Mouse (Mus musculus) ES-E14 (cell line): ENCODE measurements around the gene Tmem119. TPM values are rescaled to one million over a fixed set of nuclear protein-coding genes. Genes with fewer than 3 reads are reported as not detected.

ENCODE experiments used
- DNase-seq: peaks from one replicate; pipeline ENCODE4 v3.0.0-alpha.2; 2013; ENCODE audit warnings: low read depth, low spot score
- H3K27ac ChIP-seq: 2 replicates; pipeline ENCODE4 v1.5.1; 2012; ENCODE audit warnings: low read depth, mild to moderate bottlenecking, low read length, moderate library complexity, mixed read lengths; ENCODE audit not compliant: poor library complexity, insufficient read depth, severe bottlenecking
- H3K36me3 ChIP-seq: 2 replicates; pipeline ENCODE4 v1.6.1; 2012; ENCODE audit warnings: mild to moderate bottlenecking, low read length, moderate library complexity, mixed read lengths; ENCODE audit not compliant: control insufficient read depth, poor library complexity, insufficient read depth, severe bottlenecking
- H3K4me1 ChIP-seq, 2 experiments: fragments of 150-350 bp in 1 of 2; sonication (generic) in 1 of 2; 2 replicates each; pipeline ENCODE4 v1.6.1; 2012; ENCODE audit warnings: low read length in 2 of 2, mild to moderate bottlenecking in 1 of 2, mixed read lengths in 1 of 2; ENCODE audit not compliant: control insufficient read depth in 2 of 2, insufficient read depth in 2 of 2, poor library complexity in 1 of 2
- H3K4me3 ChIP-seq, 2 experiments: fragments of 150-350 bp in 1 of 2; sonication (generic) in 1 of 2; 2 replicates each; pipeline ENCODE4 v1.5.1; 2012; ENCODE audit warnings: low read length in 2 of 2, low read depth in 1 of 2, mild to moderate bottlenecking in 1 of 2, mixed read lengths in 1 of 2; ENCODE audit not compliant: insufficient read depth in 1 of 2, poor library complexity in 1 of 2, severe bottlenecking in 1 of 2
- H3K9ac ChIP-seq: 2 replicates; pipeline ENCODE4 v1.6.1; 2012; ENCODE audit warnings: low read depth, mild to moderate bottlenecking, low read length, mixed read lengths; ENCODE audit not compliant: poor library complexity, insufficient read depth, severe bottlenecking
- H3K9me3 ChIP-seq: fragments of 150-350 bp; sonication (generic); 2 replicates; pipeline ENCODE4 v1.6.1; 2012; ENCODE audit warnings: low read depth, mild to moderate bottlenecking, low read length; ENCODE audit not compliant: control insufficient read depth, insufficient read depth
- CHD2 ChIP-seq: IDR thresholded peaks from 2 replicates; pipeline ENCODE4 v1.6.1; 2014; ENCODE audit warnings: mild to moderate bottlenecking, low read depth, low read length, inconsistent platforms
- HCFC1 ChIP-seq: IDR thresholded peaks from 2 replicates; pipeline ENCODE4 v1.6.1; 2012; ENCODE audit warnings: low read length, inconsistent platforms, borderline replicate concordance; ENCODE audit not compliant: insufficient read depth
- MAFK ChIP-seq: IDR thresholded peaks from 2 replicates; pipeline ENCODE4 v1.6.1; 2014; ENCODE audit warnings: mild to moderate bottlenecking, low read depth, low read length, inconsistent platforms; ENCODE audit not compliant: insufficient read depth
- ZC3H11A ChIP-seq: IDR thresholded peaks from 2 replicates; pipeline ENCODE4 v1.6.1; 2012; ENCODE audit warnings: low read depth, mild to moderate bottlenecking, inconsistent platforms, low read length, borderline replicate concordance
- ZNF384 ChIP-seq: IDR thresholded peaks from 2 replicates; pipeline ENCODE4 v1.6.1; 2012; ENCODE audit warnings: low read depth, low read length, inconsistent platforms
- in situ Hi-C, 2 experiments: fragments of 600-800 bp; cut with MboI; formaldehyde crosslinking; loops; one replicate each; pipeline ENCODE4 v1.15.1; 2025; ENCODE audit warnings: low sequenced_read_pairs in 2 of 2, inconsistent platforms in 1 of 2; ENCODE audit not compliant: unreplicated experiment in 2 of 2
- total RNA-seq: library from RNA; depleted of rRNA; stranded (reverse); fragments of 300-350 nt; gene quantifications from 2 replicates; pipeline ENCODE4 v1.2.3, GENCODE M21; 2012

Tmem119 gene
- total RNA-seq, 1 experiment = 7.1 TPM

DNA sequence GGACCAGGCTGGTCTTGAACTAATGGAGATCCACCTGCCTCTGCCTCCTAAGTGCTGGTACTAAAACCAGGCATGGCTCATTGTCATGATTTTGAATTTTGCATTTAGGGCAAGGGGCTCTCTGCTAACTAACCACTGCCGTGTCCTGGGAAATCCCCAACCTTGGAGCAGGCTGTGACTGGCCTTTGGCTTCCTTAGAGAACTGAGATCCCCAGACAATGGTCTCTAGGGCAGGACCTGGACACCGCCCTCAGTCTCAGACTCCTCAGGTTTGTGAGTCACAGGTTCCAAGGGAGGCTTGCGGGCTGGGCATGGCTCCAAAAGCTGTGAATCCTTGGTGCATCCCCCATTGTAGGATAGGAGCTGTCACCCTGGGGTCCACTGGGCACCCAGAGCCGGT is 26.3 kb upstream of the Tmem119 start:
- in situ Hi-C loops = no loop called here
- Histone ChIP-seq H3K36me3 (no peaks in the 10 kb centered on the region), H3K9me3 (no peaks in the 10 kb centered on the region), H3K4me3 (no peak overlapping the region), H3K27ac (no peak overlapping the region), H3K4me1 (peaks cover 1 to 5% of the 10 kb centered on the region in 2 experiments; a peak in 1 of 4 replicates), H3K9ac (no peak overlapping the region)
- no peak for DNase-seq
- TF ChIP-seq ZNF384 (no peak), MAFK (no peak), ZC3H11A (no peak), HCFC1 (no peak), CHD2 (no peak)

DNA sequence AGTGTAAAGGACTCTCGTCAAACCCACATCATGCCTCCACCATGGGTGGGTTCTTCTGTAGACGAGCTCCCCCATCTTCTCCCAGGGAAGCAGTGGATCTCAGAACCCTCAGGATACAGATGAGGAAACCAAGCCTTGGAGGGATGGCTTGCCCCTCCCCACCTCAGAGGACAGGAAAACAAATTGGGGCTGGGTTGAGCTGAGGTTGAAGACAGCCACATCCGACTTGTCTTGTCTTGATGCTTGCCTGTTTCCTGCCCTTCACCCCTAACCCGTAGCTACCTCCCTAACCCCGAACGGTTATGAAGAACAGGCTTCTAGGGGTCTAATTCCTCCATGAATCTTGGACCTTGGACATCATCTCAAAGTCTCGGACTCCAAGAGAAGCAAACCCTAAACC is 25.2 kb upstream of the Tmem119 start:
- Histone ChIP-seq H3K9ac (no peak overlapping the region), H3K9me3 (no peaks in the 10 kb centered on the region), H3K4me1 (peaks cover 1 to 4% of the 10 kb centered on the region in 2 experiments; a peak in 1 of 4 replicates), H3K36me3 (no peaks in the 10 kb centered on the region), H3K4me3 (no peak overlapping the region), H3K27ac (no peak overlapping the region)
- TF ChIP-seq ZNF384 (no peak), ZC3H11A (no peak), HCFC1 (no peak), CHD2 (no peak), MAFK (no peak)
- in situ Hi-C loops = no loop called here
- DNase-seq = no peak

DNA sequence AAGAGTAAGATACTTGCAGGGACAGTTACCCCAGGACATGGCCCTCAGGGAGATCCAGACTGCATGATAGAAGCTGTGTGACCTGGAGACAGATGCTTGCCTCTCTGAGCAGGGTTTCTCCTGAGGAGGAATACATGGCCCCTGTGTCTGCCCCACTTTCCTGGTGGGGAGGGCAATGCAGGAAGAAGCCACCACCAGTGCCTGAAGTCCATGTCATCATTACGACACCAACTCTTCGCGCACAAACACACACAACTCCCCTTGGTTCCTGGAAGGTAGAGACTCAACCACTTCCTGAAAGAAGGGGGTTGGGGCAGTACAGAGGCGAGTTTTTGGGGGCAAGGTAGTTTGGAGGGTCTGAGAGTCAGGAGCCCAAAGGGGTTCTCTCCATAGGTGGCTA is 23.9 kb upstream of the Tmem119 start:
- TF ChIP-seq CHD2 = no peak
- TF ChIP-seq HCFC1 = no peak
- TF ChIP-seq ZC3H11A = no peak
- no peak for TF ChIP-seq ZNF384
- TF ChIP-seq MAFK = no peak
- no peak overlapping the region for H3K27ac ChIP-seq
- no peak overlapping the region for H3K4me3 ChIP-seq
- no peaks in the 10 kb centered on the region; a peak in 1 of 4 replicates for H3K4me1 ChIP-seq
- in situ Hi-C loops = no loop called here
- no peak for DNase-seq
- H3K36me3 ChIP-seq = no peaks in the 10 kb centered on the region
- H3K9ac ChIP-seq = no peak overlapping the region
- H3K9me3 ChIP-seq = no peaks in the 10 kb centered on the region

DNA sequence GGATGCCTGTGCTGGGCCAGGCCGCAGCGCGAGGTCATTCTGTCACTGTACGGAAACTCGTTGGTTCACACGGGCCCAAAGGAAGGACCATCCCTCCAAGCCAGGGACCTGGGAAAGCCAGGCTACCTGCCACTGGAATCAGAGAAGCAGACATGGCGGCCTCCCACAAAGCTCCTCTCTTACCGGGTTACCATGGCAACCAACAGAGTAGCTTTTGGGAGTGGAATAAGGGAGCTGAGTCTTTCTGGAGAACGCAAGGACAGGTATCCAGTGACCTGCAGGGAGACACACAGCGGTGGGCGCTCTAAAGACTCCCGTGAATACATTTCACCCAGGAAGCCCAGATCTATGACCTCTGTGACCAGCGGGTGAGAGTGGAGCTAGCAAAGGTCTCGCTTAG is 18.3 kb upstream of the Tmem119 start:
- TF ChIP-seq MAFK (no peak), HCFC1 (no peak), CHD2 (no peak), ZNF384 (no peak), ZC3H11A (no peak)
- H3K9ac ChIP-seq = no peak overlapping the region
- H3K4me1 ChIP-seq = peaks cover 0 to 20% of the 10 kb centered on the region in 2 experiments; a peak in 2 of 4 replicates
- in situ Hi-C loops = loop anchor here in 1 of 2 experiments (10.0 kb wide), 1 partner anchor 454 kb away; no protein-coding TSS in a partner anchor
- DNase-seq = peak; percentile 56
- peak overlapping the region; percentile 8; a peak in 3 of 4 replicates for H3K4me3 ChIP-seq
- H3K9me3 ChIP-seq = no peaks in the 10 kb centered on the region
- H3K27ac ChIP-seq = no peak overlapping the region
- no peaks in the 10 kb centered on the region for H3K36me3 ChIP-seq

DNA sequence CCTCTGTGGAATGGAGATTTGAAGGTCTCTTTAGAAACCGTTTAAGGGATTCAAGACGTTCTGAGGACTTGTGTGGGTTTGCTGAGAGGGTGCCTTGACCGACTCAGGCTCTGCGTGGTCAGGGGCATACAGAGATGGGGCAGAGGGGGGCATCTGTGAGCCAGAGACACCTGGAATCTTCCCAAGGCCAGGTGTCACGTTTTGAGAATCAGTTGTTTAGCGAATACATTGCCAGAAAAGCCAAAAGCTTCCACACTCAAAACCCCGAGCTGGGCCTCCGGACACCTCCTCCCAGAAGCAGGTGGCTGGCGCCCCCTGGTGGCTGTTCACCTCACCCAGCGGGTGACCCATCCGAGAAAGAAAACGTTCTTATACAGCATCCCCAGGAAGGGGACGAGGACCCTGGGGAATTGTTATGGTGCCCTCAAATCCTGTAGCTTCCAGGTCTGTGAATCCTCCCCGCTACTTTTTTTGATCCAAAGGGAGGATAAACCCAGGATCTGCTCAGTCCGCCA is 15.4 kb upstream of the Tmem119 start:
- Histone ChIP-seq H3K4me3 (no peak overlapping the region), H3K9ac (no peak overlapping the region), H3K4me1 (peaks cover 0 to 20% of the 10 kb centered on the region in 2 experiments; a peak in 2 of 4 replicates), H3K9me3 (no peaks in the 10 kb centered on the region), H3K27ac (no peak overlapping the region), H3K36me3 (no peaks in the 10 kb centered on the region)
- DNase-seq = peak; percentile 72
- TF ChIP-seq ZC3H11A (peak; percentile 72), HCFC1 (peak; percentile 40; the same call in 1 of the 2 replicates), MAFK (0 out of 2 replicates have a peak, but pooled peaks have one; percentile 4), ZNF384 (no peak), CHD2 (no peak)
- in situ Hi-C loops = loop anchor here in 1 of 2 experiments (10.0 kb wide), 1 partner anchor 451 kb away; no protein-coding TSS in a partner anchor
